Mouse (Mus musculus) effector memory CD4-positive, alpha-beta T cell, adult 5 months (primary cell): ENCODE measurements around the gene Snrpd2. TPM values are rescaled to one million over a fixed set of nuclear protein-coding genes. Genes with fewer than 3 reads are reported as not detected.

Experiments
- polyA plus RNA-seq: library from polyadenylated mRNA; unstranded; fragments of 100-300 nt; shearing (Covaris generic); gene quantifications from one replicate; pipeline ENCODE4 v1.2.1, GENCODE M21; 2017

Gene Snrpd2
- polyA plus RNA-seq = 30.8 TPM

GRCm38 (mm10) chr7:19149626-19150025 is at the start of gene Snrpd2:
Snrpd2 (plus strand) TSS chr7:19149722.

GRCm38 (mm10) chr7:19118028-19118771 is 31.3 kb upstream of the Snrpd2 start, which contains the start of gene Gm4969:
Gm4969 (minus strand) TSS chr7:19118368.

GRCm38 (mm10) chr7:19119631-19120429 is 29.7 kb upstream of the Snrpd2 start, which contains the start of gene Fbxo46:
Fbxo46 (plus strand) TSS chr7:19119859.

GRCm38 (mm10) chr7:19148875-19149541 is 514 bp upstream of the Snrpd2 start, which contains the start of gene Qpctl:
Qpctl (minus strand) TSS chr7:19149291.

GRCm38 (mm10) chr7:19165656-19166423 is 16.3 kb downstream of the Snrpd2 start, which contains the start of gene Gipr:
Gipr (minus strand) TSS chr7:19166127.

GRCm38 (mm10) chr7:19175708-19176515 is 26.4 kb downstream of the Snrpd2 start, which contains the start of gene Eml2:
Eml2 (plus strand) TSS chr7:19176421.

Other genes with a start within 250 kb of the Snrpd2 start
- gene Ccdc61, start 239.3 kb upstream of the Snrpd2 start, polyA plus RNA-seq = 17.8 TPM
- not detected for gene Nova2, start 223.8 kb upstream of the Snrpd2 start, polyA plus RNA-seq
- not detected for gene Nanos2, start 162.3 kb upstream of the Snrpd2 start, polyA plus RNA-seq
- gene Mypop, start 158.5 kb upstream of the Snrpd2 start, polyA plus RNA-seq = 5.4 TPM
- 32.4 TPM for gene Irf2bp1, start 145.7 kb upstream of the Snrpd2 start, polyA plus RNA-seq
- gene Foxa3, start 126.2 kb upstream of the Snrpd2 start, polyA plus RNA-seq = not detected
- gene Sympk, start 125.3 kb upstream of the Snrpd2 start, polyA plus RNA-seq = 19.8 TPM
- gene Rsph6a, start 95.0 kb upstream of the Snrpd2 start, polyA plus RNA-seq = not detected
- gene Dmwd, start 73.5 kb upstream of the Snrpd2 start, polyA plus RNA-seq = 0.61 TPM
- 0.69 TPM for gene Dmpk, start 65.9 kb upstream of the Snrpd2 start, polyA plus RNA-seq
- 0.20 TPM for gene Six5, start 55.1 kb upstream of the Snrpd2 start, polyA plus RNA-seq
- gene Gm4969, start 31.4 kb upstream of the Snrpd2 start, polyA plus RNA-seq = not detected
- 11.3 TPM for gene Fbxo46, start 29.9 kb upstream of the Snrpd2 start, polyA plus RNA-seq
- gene Qpctl, start 431 bp upstream of the Snrpd2 start, polyA plus RNA-seq = 12.8 TPM
- gene Gipr, start 16.4 kb downstream of the Snrpd2 start, polyA plus RNA-seq = not detected
- 16.7 TPM for gene Eml2, start 26.7 kb downstream of the Snrpd2 start, polyA plus RNA-seq
- 0.12 TPM for gene Gpr4, start 62.8 kb downstream of the Snrpd2 start, polyA plus RNA-seq
- 95.5 TPM for gene Opa3, start 78.6 kb downstream of the Snrpd2 start, polyA plus RNA-seq
- gene Vasp, start 122.1 kb downstream of the Snrpd2 start, polyA plus RNA-seq = 224 TPM
- gene Ppm1n, start 130.3 kb downstream of the Snrpd2 start, polyA plus RNA-seq = 0.97 TPM
- 0.14 TPM for gene Rtn2, start 132.9 kb downstream of the Snrpd2 start, polyA plus RNA-seq
- 65.7 TPM for gene Fosb, start 160.3 kb downstream of the Snrpd2 start, polyA plus RNA-seq
- gene Ercc1, start 195.1 kb downstream of the Snrpd2 start, polyA plus RNA-seq = 68.8 TPM
- gene Cd3eap, start 209.8 kb downstream of the Snrpd2 start, polyA plus RNA-seq = 5.2 TPM
- 1.9 TPM for gene Ppp1r13l, start 210.0 kb downstream of the Snrpd2 start, polyA plus RNA-seq
- gene Ercc2, start 232.3 kb downstream of the Snrpd2 start, polyA plus RNA-seq = 7.5 TPM